Mouse (Mus musculus) intestine, postnatal 0 days (tissue): ENCODE measurements at regions not wholly inside any gene's neighbourhood (a gene's known extent, or its start where the extent isn't known, plus 50 kb on each side); places are given as distances from the start of the nearest gene placed in this dataset.

ENCODE experiments used
- ATAC-seq: fragments of 200-750 bp; cut with Nextera tagmentation; 2 replicates; pipeline ENCODE4 v1.8.0; 2017; ENCODE audit warnings: mild to moderate bottlenecking, moderate TSS enrichment, moderate library complexity
- H3K27ac ChIP-seq: fragments of 300-500 bp; sonication (generic); 2 replicates; pipeline ENCODE4 v1.5.1; 2014; ENCODE audit warnings: mild to moderate bottlenecking, low read depth, low read length, moderate library complexity
- H3K27me3 ChIP-seq: fragments of 300-500 bp; sonication (generic); replicated peaks from 2 replicates; pipeline ENCODE4 v1.6.1; 2014; ENCODE audit warnings: low read length, mixed read lengths; ENCODE audit not compliant: control insufficient read depth, insufficient read depth
- H3K36me3 ChIP-seq: fragments of 300-500 bp; sonication (generic); 2 replicates; pipeline ENCODE4 v1.6.1; 2014; ENCODE audit warnings: mild to moderate bottlenecking, moderate library complexity; ENCODE audit not compliant: control insufficient read depth, insufficient read depth
- H3K4me1 ChIP-seq: fragments of 300-500 bp; sonication (generic); replicated peaks from 2 replicates; pipeline ENCODE4 v1.6.1; 2014; ENCODE audit warnings: antibody characterized with exemption, low read length, mixed read lengths; ENCODE audit not compliant: control insufficient read depth, insufficient read depth
- H3K4me2 ChIP-seq: fragments of 300-500 bp; sonication (generic); replicated peaks from 2 replicates; pipeline ENCODE4 v1.6.1; 2014; ENCODE audit warnings: low read depth, mild to moderate bottlenecking, moderate library complexity
- H3K4me3 ChIP-seq: fragments of 300-500 bp; sonication (generic); 2 replicates; pipeline ENCODE4 v1.5.1; 2014; ENCODE audit warnings: low read depth, low read length
- H3K9ac ChIP-seq: fragments of 300-500 bp; sonication (generic); 2 replicates; pipeline ENCODE4 v1.6.1; 2014; ENCODE audit warnings: mild to moderate bottlenecking, low read depth, low read length
- H3K9me3 ChIP-seq: fragments of 300-500 bp; sonication (generic); 2 replicates; pipeline ENCODE4 v1.6.1; 2016; ENCODE audit warnings: mixed run types; ENCODE audit not compliant: control insufficient read depth
- CTCF ChIP-seq: sonication (generic); IDR thresholded peaks from 2 replicates; pipeline ENCODE4 v1.5.1; 2016; ENCODE audit warnings: low read depth, mild to moderate bottlenecking, control low read depth, antibody characterized with exemption, moderate library complexity
- WGBS: fragments of 180-500 bp; shearing (Covaris S2); extraction: QIAGEN DNeasy Blood & Tissue Kit; methylation state at CpG from one replicate; pipeline ENCODE4 v1.1.7; 2014; 5-methylcytosine and 5-hydroxymethylcytosine counted together

GRCm38 (mm10) chr1:167905424-167905823 lies 216.4 kb downstream of the Lmx1a start:
- H3K9ac ChIP-seq = no peak overlapping the region
- H3K27me3 ChIP-seq = no peaks in the 10 kb centered on the region
- H3K4me2 ChIP-seq = no peak overlapping the region
- TF ChIP-seq CTCF = no peak
- H3K4me1 ChIP-seq = no peaks in the 10 kb centered on the region
- H3K36me3 ChIP-seq = no peaks in the 10 kb centered on the region
- no peaks in the 10 kb centered on the region for H3K9me3 ChIP-seq
- H3K27ac ChIP-seq = no peak overlapping the region
- WGBS = 72% methylated on average over 3 of the region's 3 CpGs
- no peak overlapping the region for H3K4me3 ChIP-seq
- ATAC-seq = no peak

GRCm38 (mm10) chr1:167912074-167912473 lies 223.0 kb downstream of the Lmx1a start:
- no peaks in the 10 kb centered on the region for H3K27me3 ChIP-seq
- H3K4me3 ChIP-seq = no peak overlapping the region
- no peak for ATAC-seq
- no peaks in the 10 kb centered on the region for H3K4me1 ChIP-seq
- no peaks in the 10 kb centered on the region for H3K9me3 ChIP-seq
- no peaks in the 10 kb centered on the region for H3K36me3 ChIP-seq
- TF ChIP-seq CTCF = no peak
- 77% methylated on average over 3 of the region's 3 CpGs for WGBS
- no peak overlapping the region for H3K4me2 ChIP-seq
- H3K27ac ChIP-seq = no peak overlapping the region
- H3K9ac ChIP-seq = no peak overlapping the region

- peak; percentile 77 for TF ChIP-seq CTCF
- Histone ChIP-seq H3K36me3 (no peaks in the 10 kb centered on the region), H3K4me2 (no peak overlapping the region), H3K4me1 (no peaks in the 10 kb centered on the region), H3K9me3 (no peaks in the 10 kb centered on the region), H3K27me3 (no peaks in the 10 kb centered on the region), H3K4me3 (no peak overlapping the region), H3K27ac (no peak overlapping the region), H3K9ac (no peak overlapping the region)
- WGBS = 32% methylated on average over 7 of the region's 7 CpGs
- ATAC-seq = 0 out of 2 replicates have a peak, but pooled peaks have one; percentile 22
Observed at GRCm38 (mm10) chr1:167914982-167915561, 226.0 kb downstream of the Lmx1a start.

GRCm38 (mm10) chr1:167915578-167916275 lies 226.7 kb downstream of the Lmx1a start:
- Histone ChIP-seq H3K27me3 (no peaks in the 10 kb centered on the region), H3K9ac (no peak overlapping the region), H3K4me2 (no peak overlapping the region), H3K4me1 (no peaks in the 10 kb centered on the region), H3K27ac (no peak overlapping the region), H3K4me3 (no peak overlapping the region), H3K9me3 (no peaks in the 10 kb centered on the region), H3K36me3 (no peaks in the 10 kb centered on the region)
- no peak for TF ChIP-seq CTCF
- 58% methylated on average over 6 of the region's 6 CpGs for WGBS
- ATAC-seq = no peak

GRCm38 (mm10) chr1:167922917-167923316 lies 233.9 kb downstream of the Lmx1a start:
- no peaks in the 10 kb centered on the region for H3K4me1 ChIP-seq
- WGBS = 87% methylated on average over 7 of the region's 7 CpGs
- TF ChIP-seq CTCF = no peak
- no peaks in the 10 kb centered on the region for H3K27me3 ChIP-seq
- no peak for ATAC-seq
- H3K4me3 ChIP-seq = no peak overlapping the region
- no peak overlapping the region for H3K9ac ChIP-seq
- no peaks in the 10 kb centered on the region for H3K9me3 ChIP-seq
- no peak overlapping the region for H3K27ac ChIP-seq
- H3K4me2 ChIP-seq = no peak overlapping the region
- H3K36me3 ChIP-seq = no peaks in the 10 kb centered on the region

GRCm38 (mm10) chr1:167928060-167928467 lies 239.0 kb downstream of the Lmx1a start:
- H3K4me2 ChIP-seq = no peak overlapping the region
- no peaks in the 10 kb centered on the region for H3K27me3 ChIP-seq
- H3K4me1 ChIP-seq = no peaks in the 10 kb centered on the region
- no peaks in the 10 kb centered on the region for H3K9me3 ChIP-seq
- H3K36me3 ChIP-seq = no peaks in the 10 kb centered on the region
- no peak overlapping the region for H3K27ac ChIP-seq
- peak; percentile 42 for TF ChIP-seq CTCF
- WGBS = 29% methylated on average over 4 of the region's 4 CpGs
- no peak overlapping the region for H3K4me3 ChIP-seq
- no peak for ATAC-seq
- H3K9ac ChIP-seq = no peak overlapping the region
